Mouse (Mus musculus) forebrain, embryonic 14.5 days (tissue): ENCODE data around the gene Acap1. TPM values are rescaled to one million over a fixed set of nuclear protein-coding genes. Genes with fewer than 3 reads are reported as not detected.

ENCODE experiments used
- ATAC-seq: fragments of 200-750 bp; cut with Nextera tagmentation; 2 replicates; pipeline ENCODE4 v1.8.0; 2017; ENCODE audit warnings: mild to moderate bottlenecking, moderate library complexity
- DNase-seq: peaks from one replicate; pipeline ENCODE4 v3.0.0-alpha.2; 2015; ENCODE audit warnings: low spot score
- H3K27ac ChIP-seq: fragments of 300-500 bp; sonication (generic); 2 replicates; pipeline ENCODE4 v1.5.1; 2014; ENCODE audit warnings: low read depth, mild to moderate bottlenecking, control low read depth, low read length, moderate library complexity
- H3K27me3 ChIP-seq: fragments of 300-500 bp; sonication (generic); replicated peaks from 2 replicates; pipeline ENCODE4 v1.6.1; 2014; ENCODE audit warnings: low read length, control low read depth, mixed read lengths; ENCODE audit not compliant: control insufficient read depth, insufficient read depth
- H3K36me3 ChIP-seq: fragments of 300-500 bp; sonication (generic); 2 replicates; pipeline ENCODE4 v1.6.1; 2014; ENCODE audit warnings: low read length, control low read depth; ENCODE audit not compliant: control insufficient read depth, insufficient read depth
- H3K4me1 ChIP-seq: fragments of 300-500 bp; sonication (generic); 2 replicates; pipeline ENCODE4 v1.6.1; 2014; ENCODE audit warnings: antibody characterized with exemption, low read length, control low read depth; ENCODE audit not compliant: control insufficient read depth, insufficient read depth
- H3K4me2 ChIP-seq: fragments of 300-500 bp; sonication (generic); 2 replicates; pipeline ENCODE4 v1.6.1; 2014; ENCODE audit warnings: mild to moderate bottlenecking, control low read depth, low read length
- H3K4me3 ChIP-seq: fragments of 300-500 bp; sonication (generic); 2 replicates; pipeline ENCODE4 v1.5.1; 2014; ENCODE audit warnings: low read depth, low read length, control low read depth
- H3K9ac ChIP-seq: fragments of 300-500 bp; sonication (generic); 2 replicates; pipeline ENCODE4 v1.6.1; 2014; ENCODE audit warnings: mild to moderate bottlenecking, low read length, control low read depth, moderate library complexity
- H3K9me3 ChIP-seq: fragments of 300-500 bp; sonication (generic); replicated peaks from 2 replicates; pipeline ENCODE4 v1.6.1; 2016; ENCODE audit warnings: low read length, control low read depth, mixed read lengths; ENCODE audit not compliant: control insufficient read depth
- whole genome bisulfite sequencing: fragments of 180-500 bp; shearing (Covaris S2); extraction: QIAGEN DNeasy Blood & Tissue Kit; methylation state at CpG from one replicate; pipeline ENCODE4 v1.1.7; 2014; 5-methylcytosine and 5-hydroxymethylcytosine counted together
- polyA plus RNA-seq: library from polyadenylated mRNA; unstranded; fragments of >200 nt; fragmentation: Nextera tagmentation; extraction: Ambion mirVana; gene quantifications from 2 replicates; pipeline ENCODE4 v1.2.1, GENCODE M21; 2014

Acap1 gene
- polyA plus RNA-seq, 1 experiment from 2014 or later: 0.10 TPM

DNA sequence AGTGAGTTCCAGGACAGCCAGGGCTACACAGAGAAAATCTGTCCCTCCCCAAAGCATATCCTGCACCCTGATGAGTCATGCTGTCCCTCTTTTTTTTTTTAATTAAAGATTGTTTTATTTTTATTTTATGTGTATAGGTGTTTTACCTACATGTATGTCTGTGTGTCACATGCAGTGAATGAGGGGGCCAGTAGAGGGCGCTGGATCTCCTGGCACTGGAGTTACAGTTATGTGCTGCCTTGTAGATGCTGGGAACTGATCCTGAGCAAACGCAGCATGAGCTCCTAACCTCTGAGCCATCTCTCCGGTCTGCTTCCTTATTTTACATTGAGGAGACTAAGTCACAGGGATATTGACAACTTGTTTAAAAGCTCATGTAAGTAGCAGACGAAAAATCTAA, 12.3 kb downstream of the Acap1 start:
- DNase-seq (no peak), ATAC-seq (no peak)
- no peak overlapping the region for H3K4me2 ChIP-seq
- no peaks in the 10 kb centered on the region for H3K36me3 ChIP-seq
- H3K9me3 ChIP-seq: no peaks in the 10 kb centered on the region
- WGBS: 65% methylated on average over 4 of the region's 4 CpGs
- H3K4me1 ChIP-seq: peaks cover 4% of the 10 kb centered on the region
- H3K4me3 ChIP-seq: no peak overlapping the region
- no peak overlapping the region for H3K9ac ChIP-seq
- 0 out of 2 replicates have a peak, but pooled peaks cover 7% of the 10 kb centered on the region for H3K27me3 ChIP-seq
- H3K27ac ChIP-seq: no peak overlapping the region

DNA sequence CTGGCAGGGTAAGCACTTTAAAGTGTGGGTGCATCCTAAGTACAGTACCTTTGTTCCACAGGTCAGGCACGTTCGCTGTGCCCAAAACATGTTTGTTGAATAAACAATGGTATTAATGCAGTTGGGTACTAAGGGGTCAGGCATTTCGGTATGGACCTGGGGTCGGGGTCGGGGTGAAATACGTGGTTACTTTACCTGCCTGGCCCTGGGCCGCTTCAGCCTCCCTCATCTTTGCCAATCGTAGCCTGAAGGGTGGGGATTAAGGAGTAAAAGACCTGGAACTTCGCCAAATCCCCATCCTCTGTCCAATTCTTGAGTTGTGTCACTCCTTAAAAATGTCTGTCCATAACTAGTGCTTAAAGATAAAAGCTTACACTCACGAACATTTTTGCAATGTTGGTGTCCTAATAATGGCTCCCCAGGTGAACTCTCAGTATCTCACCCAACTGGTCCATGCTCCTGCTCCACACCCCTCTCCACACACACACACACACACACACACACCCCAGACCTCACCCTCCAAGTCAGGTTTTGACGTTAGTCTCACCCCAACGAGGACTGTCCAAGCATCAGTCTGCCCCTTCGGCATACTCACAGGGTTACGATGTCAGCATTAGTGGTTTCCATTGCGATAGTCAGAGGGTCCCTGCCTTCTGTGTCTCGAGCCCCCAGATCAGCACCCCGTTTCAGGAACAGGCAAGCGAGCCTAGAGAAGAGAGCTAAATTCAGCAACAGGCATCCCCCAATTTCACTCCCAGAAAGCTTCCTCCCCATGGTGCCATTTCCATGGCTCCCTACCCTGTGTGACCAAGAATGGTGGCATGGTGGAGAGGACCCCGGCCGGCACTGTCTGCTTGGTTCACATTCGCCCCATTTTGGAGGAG, 13.3 kb downstream of the Acap1 start:
- Histone ChIP-seq H3K4me3 (peak overlapping the region; percentile 29; the same call in 1 of the 2 replicates), H3K27ac (no peak overlapping the region), H3K36me3 (no peaks in the 10 kb centered on the region), H3K27me3 (0 out of 2 replicates have a peak, but pooled peaks cover 7% of the 10 kb centered on the region), H3K4me1 (peaks cover 4% of the 10 kb centered on the region), H3K4me2 (peak overlapping the region; percentile 62), H3K9me3 (no peaks in the 10 kb centered on the region), H3K9ac (no peak overlapping the region)
- no peak for DNase-seq
- 59% methylated on average over 21 of the region's 21 CpGs for WGBS
- ATAC-seq: no peak

DNA sequence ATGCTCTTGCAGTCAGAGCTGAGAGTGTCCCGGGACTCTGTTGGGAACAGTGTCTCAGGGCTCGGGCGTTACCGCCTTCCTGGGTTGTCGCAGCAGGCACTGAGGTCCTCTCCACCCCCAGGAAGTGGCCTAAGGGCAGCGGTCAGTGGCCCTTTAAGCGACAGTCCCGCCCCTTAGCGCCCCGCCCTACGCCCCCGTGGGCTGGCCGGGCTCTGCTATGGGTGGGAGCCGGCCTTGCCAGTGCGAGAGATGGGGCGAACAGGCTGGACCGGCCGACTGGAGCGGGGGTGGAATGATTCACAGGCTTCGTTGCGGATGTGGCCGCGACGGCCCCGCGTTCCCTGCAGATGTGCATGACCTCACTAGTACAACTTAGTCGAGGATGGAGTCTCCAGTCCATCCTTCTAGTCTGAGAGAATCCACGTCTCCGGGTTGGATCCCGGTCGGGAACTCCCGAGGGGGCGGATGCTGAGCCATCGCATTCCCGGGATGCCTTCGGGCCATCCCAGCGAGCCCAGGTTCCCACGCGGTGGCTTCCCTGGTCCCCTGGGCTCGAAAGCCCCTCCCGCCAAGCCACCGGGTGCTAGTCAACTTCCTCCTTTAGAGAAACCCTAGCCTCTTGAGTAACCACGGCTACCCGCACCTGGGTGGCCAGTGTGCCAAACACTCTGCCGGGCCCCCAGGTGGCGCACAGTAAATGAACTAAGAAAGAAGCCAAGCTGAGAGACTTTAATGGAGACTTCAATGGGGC, 14.3 kb downstream of the Acap1 start, which contains the start of gene Kctd11:
Gene Kctd11, minus strand, starts transcription at position 554 of the 751 bp plus-strand sequence.
- H3K27me3 ChIP-seq: 0 out of 2 replicates have a peak, but pooled peaks cover 7% of the 10 kb centered on the region
- no peaks in the 10 kb centered on the region for H3K9me3 ChIP-seq
- peak; percentile 59 for DNase-seq
- under 1% methylated on average over 46 of the region's 46 CpGs for WGBS
- ATAC-seq: peak; percentile 83
- peaks cover 4% of the 10 kb centered on the region for H3K4me1 ChIP-seq
- peak within 1 kb of the TSS; percentile 51 for H3K9ac ChIP-seq
- H3K36me3 ChIP-seq: no peaks in the 10 kb centered on the region
- H3K4me3 ChIP-seq: peak within 1 kb of the TSS; percentile 29
- H3K4me2 ChIP-seq: peak within 1 kb of the TSS; percentile 62
- peak within 1 kb of the TSS; percentile 10; the same call in 1 of the 2 replicates for H3K27ac ChIP-seq

DNA sequence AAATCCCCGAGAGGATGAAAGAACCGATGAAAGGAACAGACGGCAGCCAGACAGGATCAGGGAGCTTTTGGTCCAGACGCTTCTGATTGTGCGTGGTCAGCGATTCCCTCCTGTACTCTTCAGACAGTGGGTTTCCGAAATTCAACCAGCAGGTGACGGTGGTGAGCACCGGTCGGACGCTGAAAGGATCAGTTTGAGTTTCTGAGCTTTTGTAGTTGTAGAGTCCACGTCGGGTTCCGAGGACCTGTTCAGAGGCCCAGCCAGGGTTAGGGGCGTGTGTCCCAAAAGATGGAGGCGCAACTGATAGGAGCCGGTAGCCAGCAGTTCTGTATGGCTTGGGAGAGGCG, 14.9 kb downstream of the Acap1 start:
- Histone ChIP-seq H3K9me3 (no peaks in the 10 kb centered on the region), H3K4me1 (peaks cover 4% of the 10 kb centered on the region), H3K36me3 (no peaks in the 10 kb centered on the region), H3K27ac (peak overlapping the region; percentile 10; the same call in 1 of the 2 replicates), H3K9ac (peak overlapping the region; percentile 51), H3K27me3 (0 out of 2 replicates have a peak, but pooled peaks cover 7% of the 10 kb centered on the region), H3K4me3 (peak overlapping the region; percentile 29), H3K4me2 (peak overlapping the region; percentile 62)
- WGBS: under 1% methylated on average over 18 of the region's 18 CpGs
- peak; percentile 45 for ATAC-seq
- DNase-seq: peak; percentile 71

DNA sequence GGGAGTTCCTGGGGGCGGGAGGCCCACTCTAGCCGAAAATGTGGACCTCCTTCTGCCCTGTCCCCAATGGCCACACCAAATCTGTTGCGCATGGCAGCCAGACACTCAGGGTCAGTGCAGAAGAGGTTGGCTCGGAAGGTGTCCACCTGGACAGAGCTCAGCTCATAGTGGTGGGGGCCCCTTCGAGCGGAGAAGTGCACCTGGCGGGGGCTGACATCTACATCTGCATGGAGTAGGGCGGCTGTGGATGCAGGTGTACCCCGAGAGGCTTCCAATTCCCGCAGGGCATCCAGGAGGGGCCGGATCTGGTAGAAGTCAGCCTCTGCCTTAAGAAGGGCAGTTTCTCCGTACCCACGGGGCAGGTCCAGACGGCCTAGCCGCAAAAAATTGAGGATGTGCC, 15.6 kb downstream of the Acap1 start:
- Histone ChIP-seq H3K9me3 (no peaks in the 10 kb centered on the region), H3K4me1 (peaks cover 4% of the 10 kb centered on the region), H3K4me3 (no peak overlapping the region), H3K27ac (no peak overlapping the region), H3K4me2 (peak overlapping the region; percentile 62), H3K36me3 (no peaks in the 10 kb centered on the region), H3K9ac (peak overlapping the region; percentile 10; the same call in 1 of the 2 replicates), H3K27me3 (0 out of 2 replicates have a peak, but pooled peaks cover 7% of the 10 kb centered on the region)
- WGBS: 66% methylated on average over 15 of the region's 15 CpGs
- ATAC-seq: no peak
- no peak for DNase-seq

DNA sequence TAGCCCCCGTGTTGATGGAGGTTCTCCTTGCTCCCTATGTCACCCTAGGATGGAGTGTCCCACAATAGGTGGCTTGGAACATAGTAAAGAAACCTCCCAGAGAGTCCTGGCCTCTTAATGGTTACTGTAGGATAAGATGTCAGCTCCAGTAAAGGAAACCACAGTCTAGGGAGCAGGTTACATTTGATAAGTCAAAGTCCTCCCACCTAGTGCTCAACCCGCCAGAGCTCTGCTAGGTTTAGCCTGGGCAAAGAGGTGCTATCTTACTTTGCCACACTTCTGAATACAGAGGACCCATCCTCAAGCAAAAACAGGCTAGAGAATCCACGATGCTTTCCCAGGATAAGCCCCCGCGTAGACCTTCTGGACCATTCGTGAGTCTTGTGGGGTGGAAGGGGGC, 16.4 kb downstream of the Acap1 start:
- H3K4me2 ChIP-seq: no peak overlapping the region
- H3K36me3 ChIP-seq: no peaks in the 10 kb centered on the region
- H3K4me3 ChIP-seq: no peak overlapping the region
- 0 out of 2 replicates have a peak, but pooled peaks cover 7% of the 10 kb centered on the region for H3K27me3 ChIP-seq
- ATAC-seq: no peak
- 88% methylated on average over 6 of the region's 6 CpGs for WGBS
- no peak overlapping the region for H3K9ac ChIP-seq
- H3K27ac ChIP-seq: no peak overlapping the region
- H3K4me1 ChIP-seq: peaks cover 4% of the 10 kb centered on the region
- DNase-seq: no peak
- H3K9me3 ChIP-seq: no peaks in the 10 kb centered on the region

DNA sequence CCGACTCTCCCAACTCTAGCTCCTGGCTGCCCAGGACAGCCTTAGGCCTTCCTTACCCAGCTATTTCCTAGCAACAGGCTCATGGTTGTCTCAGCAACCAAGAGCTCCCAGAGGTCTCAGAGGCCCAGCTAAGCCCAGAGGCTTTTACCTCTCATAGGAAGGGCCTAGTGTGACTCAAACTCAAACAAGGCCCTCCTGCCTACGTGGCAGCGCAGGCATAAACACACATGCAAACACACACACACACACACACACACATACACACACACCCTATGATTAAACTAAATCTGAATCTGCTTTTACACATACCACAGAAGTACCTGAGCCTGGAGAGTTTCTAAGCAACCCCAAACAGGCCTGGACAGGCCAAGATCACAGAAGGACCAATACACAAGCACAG, 16.9 kb downstream of the Acap1 start:
- DNase-seq (no peak), ATAC-seq (no peak)
- no peak overlapping the region for H3K4me3 ChIP-seq
- H3K36me3 ChIP-seq: no peaks in the 10 kb centered on the region
- H3K27me3 ChIP-seq: 0 out of 2 replicates have a peak, but pooled peaks cover 7% of the 10 kb centered on the region
- no peak overlapping the region for H3K9ac ChIP-seq
- H3K4me2 ChIP-seq: no peak overlapping the region
- H3K27ac ChIP-seq: no peak overlapping the region
- H3K9me3 ChIP-seq: no peaks in the 10 kb centered on the region
- WGBS: 91% methylated on average over 3 of the region's 3 CpGs
- peaks cover 4% of the 10 kb centered on the region for H3K4me1 ChIP-seq

DNA sequence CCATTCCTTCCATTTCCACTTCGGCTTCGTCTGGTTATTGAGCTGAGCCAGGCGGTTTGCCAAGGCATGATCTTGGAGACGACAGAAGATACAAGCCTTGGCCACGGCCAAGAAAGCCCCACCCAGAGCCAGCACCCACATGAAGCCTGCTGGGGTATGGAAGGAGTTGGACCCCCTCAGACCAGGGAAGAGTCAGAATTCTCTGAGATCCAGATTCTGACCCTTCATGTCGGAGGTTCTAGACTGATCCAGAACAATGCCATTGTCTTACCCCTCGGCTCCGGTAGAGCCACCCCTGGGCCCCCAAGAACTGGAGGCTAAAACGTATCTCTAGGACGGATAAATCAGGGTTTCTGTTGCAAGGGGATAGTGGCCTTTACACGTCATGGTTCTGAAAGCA, 17.5 kb downstream of the Acap1 start, which contains the start of gene Tmem95:
Gene Tmem95, minus strand, starts transcription at position 141 of the 400 bp plus-strand sequence.
- H3K36me3 ChIP-seq: no peaks in the 10 kb centered on the region
- H3K27ac ChIP-seq: no peak within 1 kb of the TSS
- peaks cover 4% of the 10 kb centered on the region for H3K4me1 ChIP-seq
- WGBS: 88% methylated on average over 11 of the region's 11 CpGs
- ATAC-seq: no peak
- 0 out of 2 replicates have a peak within 1 kb of the TSS, but pooled peaks have one; percentile 13 for H3K9ac ChIP-seq
- DNase-seq: no peak
- H3K4me2 ChIP-seq: peak within 1 kb of the TSS; percentile 33; the same call in 1 of the 2 replicates
- H3K27me3 ChIP-seq: 0 out of 2 replicates have a peak, but pooled peaks cover 7% of the 10 kb centered on the region
- H3K9me3 ChIP-seq: no peaks in the 10 kb centered on the region
- H3K4me3 ChIP-seq: no peak within 1 kb of the TSS
